Mouse (Mus musculus): ENCODE data around the gene Catsperz. TPM values are rescaled to one million over a fixed set of nuclear protein-coding genes. Genes with fewer than 3 reads are reported as not detected.
"Not testable (repeated sequence)": the region's sequence is repeated elsewhere in the genome, so short reads cannot be mapped to it uniquely, and the experiment has no call there.

The Catsperz gene
- polyA plus RNA-seq, 1 experiment from 2014 or later = 0.70 TPM

GRCm38 (mm10) chr19:6915276-6915675 lies 9.9 kb downstream of the Catsperz start:
- no peak overlapping the region for H3K27ac ChIP-seq (ENCODE audit: low read depth)
- no peaks in the 10 kb centered on the region for H3K9me3 ChIP-seq (ENCODE audit: control insufficient read depth, low read length)
- no peak overlapping the region for H3K9ac ChIP-seq (ENCODE audit: low read length)
- DNase-seq (ENCODE audit: low spot score) = no peak
- peaks cover 34% of the 10 kb centered on the region for H3K36me3 ChIP-seq (ENCODE audit: control insufficient read depth, insufficient read depth, low read length)
- no peaks in the 10 kb centered on the region for H3K27me3 ChIP-seq (replicated peaks; ENCODE audit: control insufficient read depth, insufficient read depth, low read length)
- ATAC-seq (replicated peaks; ENCODE audit: low FRiP score, low TSS enrichment, low read depth) = no peak
- H3K4me2 ChIP-seq (ENCODE audit: low read length) = no peak overlapping the region
- 77% methylated on average over 4 of the region's 4 CpGs for WGBS
- no peak overlapping the region for H3K4me3 ChIP-seq (ENCODE audit: low read depth, low read length)
- H3K4me1 ChIP-seq (replicated peaks; ENCODE audit: control insufficient read depth, insufficient read depth, low read length) = peaks cover 13% of the 10 kb centered on the region

- Histone ChIP-seq H3K27me3 (replicated peaks; ENCODE audit: control insufficient read depth, insufficient read depth, low read length) (no peaks in the 10 kb centered on the region), H3K4me2 (ENCODE audit: low read length) (no peak overlapping the region), H3K9ac (ENCODE audit: low read length) (no peak overlapping the region), H3K27ac (ENCODE audit: low read depth) (no peak overlapping the region), H3K4me3 (ENCODE audit: low read depth, low read length) (no peak overlapping the region), H3K9me3 (ENCODE audit: control insufficient read depth, low read length) (no peaks in the 10 kb centered on the region), H3K4me1 (replicated peaks; ENCODE audit: control insufficient read depth, insufficient read depth, low read length) (peaks cover 6% of the 10 kb centered on the region), H3K36me3 (ENCODE audit: control insufficient read depth, insufficient read depth, low read length) (peaks cover 34% of the 10 kb centered on the region)
- ATAC-seq (replicated peaks; ENCODE audit: low FRiP score, low TSS enrichment, low read depth) (no peak), DNase-seq (ENCODE audit: low spot score) (no peak)
- WGBS = 94% methylated on average over 9 of the region's 9 CpGs
Observed at GRCm38 (mm10) chr19:6914540-6914939, 10.6 kb downstream of the Catsperz start.

GRCm38 (mm10) chr19:6913991-6914390 lies 11.2 kb downstream of the Catsperz start:
- H3K27ac ChIP-seq (ENCODE audit: low read depth) = no peak overlapping the region
- H3K36me3 ChIP-seq (ENCODE audit: control insufficient read depth, insufficient read depth, low read length) = peaks cover 34% of the 10 kb centered on the region
- H3K9ac ChIP-seq (ENCODE audit: low read length) = no peak overlapping the region
- peaks cover 6% of the 10 kb centered on the region for H3K4me1 ChIP-seq (replicated peaks; ENCODE audit: control insufficient read depth, insufficient read depth, low read length)
- peak; percentile 45 for DNase-seq (ENCODE audit: low spot score)
- H3K4me3 ChIP-seq (ENCODE audit: low read depth, low read length) = no peak overlapping the region
- no peak for ATAC-seq (replicated peaks; ENCODE audit: low FRiP score, low TSS enrichment, low read depth)
- no peak overlapping the region for H3K4me2 ChIP-seq (ENCODE audit: low read length)
- H3K27me3 ChIP-seq (replicated peaks; ENCODE audit: control insufficient read depth, insufficient read depth, low read length) = no peaks in the 10 kb centered on the region
- 79% methylated on average over 11 of the region's 11 CpGs for WGBS
- H3K9me3 ChIP-seq (ENCODE audit: control insufficient read depth, low read length) = no peaks in the 10 kb centered on the region

- ATAC-seq (replicated peaks; ENCODE audit: low FRiP score, low TSS enrichment, low read depth) (no peak), DNase-seq (ENCODE audit: low spot score) (no peak)
- Histone ChIP-seq H3K36me3 (ENCODE audit: control insufficient read depth, insufficient read depth, low read length) (peaks cover 29% of the 10 kb centered on the region), H3K27me3 (replicated peaks; ENCODE audit: control insufficient read depth, insufficient read depth, low read length) (no peaks in the 10 kb centered on the region), H3K4me3 (ENCODE audit: low read depth, low read length) (no peak overlapping the region), H3K4me2 (ENCODE audit: low read length) (no peak overlapping the region), H3K9ac (ENCODE audit: low read length) (no peak overlapping the region), H3K27ac (ENCODE audit: low read depth) (no peak overlapping the region), H3K9me3 (ENCODE audit: control insufficient read depth, low read length) (no peaks in the 10 kb centered on the region), H3K4me1 (replicated peaks; ENCODE audit: control insufficient read depth, insufficient read depth, low read length) (peaks cover 16% of the 10 kb centered on the region)
- 85% methylated on average over 6 of the region's 6 CpGs for WGBS
Observed at GRCm38 (mm10) chr19:6913036-6913435, 12.1 kb downstream of the Catsperz start.

GRCm38 (mm10) chr19:6912205-6912970 lies 12.8 kb downstream of the Catsperz start:
- H3K4me3 ChIP-seq (ENCODE audit: low read depth, low read length) = no peak overlapping the region
- no peaks in the 10 kb centered on the region for H3K9me3 ChIP-seq (ENCODE audit: control insufficient read depth, low read length)
- ATAC-seq (replicated peaks; ENCODE audit: low FRiP score, low TSS enrichment, low read depth) (no peak), DNase-seq (ENCODE audit: low spot score) (no peak)
- H3K36me3 ChIP-seq (ENCODE audit: control insufficient read depth, insufficient read depth, low read length) = peaks cover 29% of the 10 kb centered on the region
- 93% methylated on average over 15 of the region's 15 CpGs for WGBS
- no peaks in the 10 kb centered on the region for H3K27me3 ChIP-seq (replicated peaks; ENCODE audit: control insufficient read depth, insufficient read depth, low read length)
- peaks cover 18% of the 10 kb centered on the region for H3K4me1 ChIP-seq (replicated peaks; ENCODE audit: control insufficient read depth, insufficient read depth, low read length)
- no peak overlapping the region for H3K27ac ChIP-seq (ENCODE audit: low read depth)
- H3K9ac ChIP-seq (ENCODE audit: low read length) = no peak overlapping the region
- H3K4me2 ChIP-seq (ENCODE audit: low read length) = no peak overlapping the region

- 86% methylated on average over 19 of the region's 19 CpGs for WGBS
- Histone ChIP-seq H3K9me3 (ENCODE audit: control insufficient read depth, low read length) (no peaks in the 10 kb centered on the region), H3K36me3 (ENCODE audit: control insufficient read depth, insufficient read depth, low read length) (peaks cover 39% of the 10 kb centered on the region), H3K4me2 (ENCODE audit: low read length) (peak overlapping the region; percentile 78), H3K27me3 (replicated peaks; ENCODE audit: control insufficient read depth, insufficient read depth, low read length) (no peaks in the 10 kb centered on the region), H3K27ac (ENCODE audit: low read depth) (no peak overlapping the region), H3K9ac (ENCODE audit: low read length) (0 out of 2 replicates have a peak overlapping the region, but pooled peaks have one; percentile 25), H3K4me3 (ENCODE audit: low read depth, low read length) (peak overlapping the region; percentile 74), H3K4me1 (replicated peaks; ENCODE audit: control insufficient read depth, insufficient read depth, low read length) (peaks cover 18% of the 10 kb centered on the region)
- ATAC-seq (replicated peaks; ENCODE audit: low FRiP score, low TSS enrichment, low read depth) = no peak
- DNase-seq (ENCODE audit: low spot score) = no peak
Observed at GRCm38 (mm10) chr19:6911101-6912074, 13.8 kb downstream of the Catsperz start.

GRCm38 (mm10) chr19:6910306-6910705 lies 14.9 kb downstream of the Catsperz start:
- Histone ChIP-seq H3K4me3 (ENCODE audit: low read depth, low read length) (peak overlapping the region; percentile 74), H3K9ac (ENCODE audit: low read length) (peak overlapping the region; percentile 74), H3K4me2 (ENCODE audit: low read length) (peak overlapping the region; percentile 78), H3K4me1 (replicated peaks; ENCODE audit: control insufficient read depth, insufficient read depth, low read length) (peaks cover 18% of the 10 kb centered on the region), H3K36me3 (ENCODE audit: control insufficient read depth, insufficient read depth, low read length) (peaks cover 48% of the 10 kb centered on the region), H3K27ac (ENCODE audit: low read depth) (peak overlapping the region; percentile 99)
- H3K27me3 ChIP-seq (replicated peaks; ENCODE audit: control insufficient read depth, insufficient read depth, low read length); H3K9me3 ChIP-seq (ENCODE audit: control insufficient read depth, low read length); DNase-seq (ENCODE audit: low spot score): not testable (repeated sequence)
- ATAC-seq (replicated peaks; ENCODE audit: low FRiP score, low TSS enrichment, low read depth) = peak; percentile 40
- under 1% methylated on average over 30 of the region's 30 CpGs for WGBS

- peaks cover 18% of the 10 kb centered on the region for H3K4me1 ChIP-seq (replicated peaks; ENCODE audit: control insufficient read depth, insufficient read depth, low read length)
- H3K36me3 ChIP-seq (ENCODE audit: control insufficient read depth, insufficient read depth, low read length) = peaks cover 52% of the 10 kb centered on the region
- H3K9me3 ChIP-seq (ENCODE audit: control insufficient read depth, low read length) = no peaks in the 10 kb centered on the region
- H3K9ac ChIP-seq (ENCODE audit: low read length) = peak within 1 kb of the TSS; percentile 74
- H3K27ac ChIP-seq (ENCODE audit: low read depth) = peak within 1 kb of the TSS; percentile 99
- peak within 1 kb of the TSS; percentile 78 for H3K4me2 ChIP-seq (ENCODE audit: low read length)
- peak within 1 kb of the TSS; percentile 74 for H3K4me3 ChIP-seq (ENCODE audit: low read depth, low read length)
- WGBS = under 1% methylated on average over 65 of the region's 65 CpGs
- peak; percentile 90 for ATAC-seq (replicated peaks; ENCODE audit: low FRiP score, low TSS enrichment, low read depth)
- no peaks in the 10 kb centered on the region for H3K27me3 ChIP-seq (replicated peaks; ENCODE audit: control insufficient read depth, insufficient read depth, low read length)
- DNase-seq (ENCODE audit: low spot score) = peak; percentile 93
Observed at GRCm38 (mm10) chr19:6909507-6910289, 15.5 kb downstream of the Catsperz start, which contains the start of the genes Trmt112 and Prdx5. Gene Trmt112 (plus strand): TSS chr19:6909698. Gene Prdx5 (minus strand): TSS chr19:6910106.

Data from intestine, embryonic 14.5 days (tissue).